Mouse (Mus musculus): ENCODE data around the gene Slc43a3. TPM values are rescaled to one million over a fixed set of nuclear protein-coding genes. Genes with fewer than 3 reads are reported as not detected.

Gene Slc43a3
- polyA plus RNA-seq, 1 experiment from 2014 or later, result 4.2 TPM

DNA sequence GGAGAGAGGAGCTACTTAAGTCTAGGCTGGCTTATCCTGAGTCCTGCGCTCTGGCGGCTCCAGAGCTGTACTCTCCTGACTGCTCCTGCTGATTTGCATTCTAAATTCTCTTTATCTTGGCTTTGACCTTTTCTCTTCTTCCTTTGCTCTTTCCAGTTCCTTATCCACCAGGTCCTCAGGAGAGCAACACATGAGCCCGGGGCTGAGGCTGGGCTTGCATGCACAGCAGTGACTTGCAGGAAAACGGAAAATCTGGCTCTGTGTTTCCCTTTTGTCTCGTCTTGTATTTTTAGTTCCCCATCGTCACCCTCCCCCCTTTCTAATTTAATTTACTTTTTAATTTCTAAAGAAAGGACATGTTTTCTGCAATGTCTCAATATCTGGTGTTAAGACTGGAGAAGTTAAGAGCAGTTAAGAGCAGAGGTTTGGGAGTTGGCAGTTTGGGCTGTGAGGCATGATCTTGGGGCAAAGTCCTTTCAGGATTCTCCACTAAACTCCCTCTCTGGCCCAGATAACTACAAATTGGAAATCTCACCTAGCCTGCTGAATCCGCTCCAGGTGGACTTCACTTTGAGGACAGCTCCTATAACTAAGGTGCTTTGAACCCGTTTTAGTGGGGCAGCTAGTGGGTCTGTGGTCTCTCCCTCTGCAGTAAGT, 2.3 kb upstream of the Slc43a3 start:
- DNase-seq, result peak; percentile 12
- 0 out of 2 replicates have a peak, but pooled peaks cover 4% of the 10 kb centered on the region for H3K4me1 ChIP-seq (ENCODE audit: control insufficient read depth, insufficient read depth, low read length)
- no peak for ATAC-seq (ENCODE audit: low FRiP score, low TSS enrichment)
- no peak overlapping the region for H3K9ac ChIP-seq (replicated peaks; ENCODE audit: low read length)
- no peaks in the 10 kb centered on the region for H3K9me3 ChIP-seq (ENCODE audit: control insufficient read depth, low read length)
- H3K36me3 ChIP-seq (ENCODE audit: control insufficient read depth, insufficient read depth, low read length), result no peaks in the 10 kb centered on the region
- no peaks in the 10 kb centered on the region for H3K27me3 ChIP-seq (ENCODE audit: control insufficient read depth, insufficient read depth, low read length)
- WGBS, result 66% methylated on average over 8 of the region's 8 CpGs
- no peak overlapping the region for H3K4me3 ChIP-seq (replicated peaks; ENCODE audit: low read depth, low read length)
- no peak overlapping the region for H3K4me2 ChIP-seq (ENCODE audit: low read length)
- H3K27ac ChIP-seq (replicated peaks; ENCODE audit: low read depth, low read length), result no peak overlapping the region; the same call in 1 of the 2 replicates

DNA sequence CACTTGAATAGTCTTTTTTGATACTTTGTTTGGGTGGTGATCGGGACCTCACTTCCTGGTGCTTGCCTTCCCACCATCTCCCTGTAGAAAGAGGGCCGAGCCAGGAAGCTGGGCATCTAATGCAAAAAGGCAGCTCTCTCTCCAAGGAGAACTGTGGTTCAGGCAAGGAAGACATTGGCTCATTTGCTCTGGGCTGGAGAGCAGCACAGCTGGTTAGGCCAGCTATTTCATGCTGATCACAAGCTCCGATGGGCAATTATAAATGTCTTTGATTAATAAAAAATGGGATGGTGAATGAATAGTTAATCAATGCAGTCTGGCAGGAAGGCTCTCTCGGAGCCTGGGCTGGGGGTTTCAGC, 1.8 kb upstream of the Slc43a3 start:
- Histone ChIP-seq H3K36me3 (ENCODE audit: control insufficient read depth, insufficient read depth, low read length) (no peaks in the 10 kb centered on the region), H3K4me2 (ENCODE audit: low read length) (no peak overlapping the region), H3K27ac (replicated peaks; ENCODE audit: low read depth, low read length) (no peak overlapping the region), H3K9ac (replicated peaks; ENCODE audit: low read length) (no peak overlapping the region), H3K4me3 (replicated peaks; ENCODE audit: low read depth, low read length) (no peak overlapping the region), H3K27me3 (ENCODE audit: control insufficient read depth, insufficient read depth, low read length) (no peaks in the 10 kb centered on the region), H3K9me3 (ENCODE audit: control insufficient read depth, low read length) (no peaks in the 10 kb centered on the region), H3K4me1 (ENCODE audit: control insufficient read depth, insufficient read depth, low read length) (0 out of 2 replicates have a peak, but pooled peaks cover 4% of the 10 kb centered on the region)
- DNase-seq (peak; percentile 44), ATAC-seq (ENCODE audit: low FRiP score, low TSS enrichment) (peak; percentile 51; the same call in 1 of the 2 replicates)
- 38% methylated on average over 4 of the region's 4 CpGs for WGBS

DNA sequence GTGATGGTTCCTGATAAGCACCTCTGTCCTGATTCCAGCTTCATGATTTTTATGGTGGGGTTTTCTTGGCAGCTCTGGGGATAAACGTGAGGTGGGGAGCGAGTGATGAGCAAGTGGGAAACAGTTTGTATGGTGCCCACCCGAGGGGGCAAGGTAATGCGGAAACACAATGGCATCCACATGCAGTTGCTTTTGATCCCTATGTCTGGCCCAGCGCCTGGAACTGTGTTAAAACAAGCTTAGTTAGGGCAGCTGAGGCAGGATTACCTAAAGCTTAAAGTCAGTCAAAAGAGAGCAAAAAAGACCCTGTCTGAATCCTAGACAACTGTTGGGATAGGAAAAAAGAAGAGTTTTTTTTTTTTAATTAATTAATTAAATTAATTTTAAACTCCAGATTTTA, 1.3 kb upstream of the Slc43a3 start:
- no peak overlapping the region for H3K27ac ChIP-seq (replicated peaks; ENCODE audit: low read depth, low read length)

DNA sequence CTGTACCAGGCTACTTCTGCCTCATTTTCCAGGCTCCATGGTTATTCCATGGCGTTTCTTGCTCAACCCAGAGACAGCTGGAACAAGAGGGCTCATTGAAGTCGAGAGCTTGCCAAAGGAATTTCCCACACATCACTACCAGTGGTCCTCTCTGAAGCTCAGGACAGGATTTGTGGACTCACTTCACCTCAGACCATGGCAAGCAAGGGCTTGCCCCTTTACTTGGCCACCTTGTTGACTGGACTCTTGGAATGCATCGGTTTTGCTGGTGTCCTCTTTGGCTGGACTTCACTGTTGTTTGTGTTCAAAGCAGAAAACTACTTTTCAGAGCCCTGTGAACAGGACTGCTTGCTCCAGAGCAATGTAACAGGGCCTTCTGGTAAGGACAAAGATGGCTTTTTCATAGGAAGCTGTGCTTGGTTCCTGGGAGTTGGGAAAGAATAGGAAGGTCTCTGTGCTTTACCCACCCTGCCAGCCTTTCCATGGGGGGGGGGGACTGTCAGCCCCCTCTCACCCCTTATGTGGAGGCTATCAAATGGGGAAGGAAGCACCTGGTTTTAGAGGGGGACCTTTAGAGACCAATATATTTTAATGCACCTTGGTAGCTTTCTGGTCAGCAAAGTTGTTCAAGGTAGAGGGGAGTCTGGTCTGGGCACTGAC, 1.2 kb downstream of the Slc43a3 start:
- no peaks in the 10 kb centered on the region for H3K9me3 ChIP-seq (ENCODE audit: control insufficient read depth, low read length)
- 0 out of 2 replicates have a peak, but pooled peaks cover 4% of the 10 kb centered on the region for H3K4me1 ChIP-seq (ENCODE audit: control insufficient read depth, insufficient read depth, low read length)
- H3K4me2 ChIP-seq (ENCODE audit: low read length), result no peak overlapping the region
- no peak for DNase-seq
- no peak overlapping the region for H3K9ac ChIP-seq (replicated peaks; ENCODE audit: low read length)
- H3K27ac ChIP-seq (replicated peaks; ENCODE audit: low read depth, low read length), result no peak overlapping the region
- H3K4me3 ChIP-seq (replicated peaks; ENCODE audit: low read depth, low read length), result no peak overlapping the region
- no peaks in the 10 kb centered on the region for H3K27me3 ChIP-seq (ENCODE audit: control insufficient read depth, insufficient read depth, low read length)
- no peaks in the 10 kb centered on the region for H3K36me3 ChIP-seq (ENCODE audit: control insufficient read depth, insufficient read depth, low read length)
- ATAC-seq (ENCODE audit: low FRiP score, low TSS enrichment), result no peak
- 89% methylated on average over 3 of the region's 3 CpGs for WGBS

More for the DNA sequence above, 1.3 kb upstream of the Slc43a3 start:
- 35% methylated on average over 5 of the region's 5 CpGs for WGBS
- peak; percentile 26; the same call in 1 of the 2 replicates for ATAC-seq (ENCODE audit: low FRiP score, low TSS enrichment)
- DNase-seq, result peak; percentile 51
- Histone ChIP-seq H3K9ac (replicated peaks; ENCODE audit: low read length) (no peak overlapping the region), H3K27me3 (ENCODE audit: control insufficient read depth, insufficient read depth, low read length) (no peaks in the 10 kb centered on the region), H3K4me2 (ENCODE audit: low read length) (no peak overlapping the region), H3K4me3 (replicated peaks; ENCODE audit: low read depth, low read length) (no peak overlapping the region), H3K36me3 (ENCODE audit: control insufficient read depth, insufficient read depth, low read length) (no peaks in the 10 kb centered on the region), H3K9me3 (ENCODE audit: control insufficient read depth, low read length) (no peaks in the 10 kb centered on the region), H3K4me1 (ENCODE audit: control insufficient read depth, insufficient read depth, low read length) (0 out of 2 replicates have a peak, but pooled peaks cover 4% of the 10 kb centered on the region)

DNA sequence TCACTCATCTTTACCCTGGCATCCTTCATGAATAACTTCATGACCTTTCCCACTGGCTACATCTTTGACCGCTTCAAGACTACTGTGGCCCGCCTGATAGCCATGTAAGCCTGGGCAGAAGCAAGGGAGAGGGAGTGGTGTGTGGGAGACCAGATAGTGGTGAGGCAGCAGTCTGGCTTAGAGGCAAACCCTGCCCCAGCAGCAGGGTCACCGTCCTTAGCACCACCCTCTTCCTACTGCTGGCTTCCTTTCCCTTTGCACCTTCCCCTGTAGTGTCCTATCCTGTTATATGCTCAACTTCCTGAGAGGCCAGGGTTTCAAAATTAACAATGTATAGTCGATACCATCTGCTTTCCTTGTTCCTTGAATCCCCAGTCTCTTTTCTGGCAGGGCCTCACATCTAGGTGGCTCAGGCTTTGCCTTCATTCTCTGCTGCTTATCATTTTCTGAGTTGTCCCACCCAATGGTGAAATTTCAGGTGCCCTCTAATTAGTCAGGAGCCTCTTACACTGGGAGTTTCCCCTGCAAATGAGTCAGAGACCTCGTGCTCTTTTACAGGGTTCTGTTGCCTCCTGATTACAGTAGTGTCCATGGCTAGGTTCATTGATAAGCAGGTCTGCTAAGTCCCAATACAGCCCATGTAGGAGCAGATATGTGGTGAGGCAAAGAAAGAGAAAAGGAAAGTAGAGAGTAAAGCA, 2.0 kb downstream of the Slc43a3 start:
- Histone ChIP-seq H3K27me3 (ENCODE audit: control insufficient read depth, insufficient read depth, low read length) (no peaks in the 10 kb centered on the region), H3K36me3 (ENCODE audit: control insufficient read depth, insufficient read depth, low read length) (no peaks in the 10 kb centered on the region)
- 89% methylated on average over 5 of the region's 5 CpGs for WGBS

DNA sequence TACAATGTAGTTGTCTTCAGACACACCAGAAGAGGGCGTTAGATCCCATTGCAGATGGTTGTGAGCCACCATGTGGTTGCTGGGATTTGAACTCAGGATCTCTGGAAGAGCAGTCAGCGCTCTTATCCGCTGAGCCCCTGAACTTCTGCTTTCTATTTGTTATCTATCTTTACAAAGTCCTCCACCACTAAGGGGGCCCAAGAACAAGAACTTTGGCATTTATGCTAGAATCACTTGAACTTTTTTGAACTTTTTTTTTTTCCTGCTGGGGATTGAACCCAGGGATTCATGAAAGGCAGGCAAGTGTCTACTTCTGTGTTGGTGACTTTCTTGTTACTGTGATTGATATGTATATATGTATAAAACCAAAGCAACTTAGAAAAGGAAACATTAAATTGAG, 2.9 kb downstream of the Slc43a3 start:
- Histone ChIP-seq H3K4me3 (replicated peaks; ENCODE audit: low read depth, low read length) (no peak overlapping the region), H3K27me3 (ENCODE audit: control insufficient read depth, insufficient read depth, low read length) (no peaks in the 10 kb centered on the region), H3K9ac (replicated peaks; ENCODE audit: low read length) (no peak overlapping the region), H3K4me1 (ENCODE audit: control insufficient read depth, insufficient read depth, low read length) (0 out of 2 replicates have a peak, but pooled peaks cover 4% of the 10 kb centered on the region), H3K36me3 (ENCODE audit: control insufficient read depth, insufficient read depth, low read length) (no peaks in the 10 kb centered on the region), H3K4me2 (ENCODE audit: low read length) (no peak overlapping the region), H3K27ac (replicated peaks; ENCODE audit: low read depth, low read length) (no peak overlapping the region), H3K9me3 (ENCODE audit: control insufficient read depth, low read length) (no peaks in the 10 kb centered on the region)
- DNase-seq, result no peak
- WGBS, result 94% methylated on average over 3 of the region's 3 CpGs
- ATAC-seq (ENCODE audit: low FRiP score, low TSS enrichment), result no peak

More for the DNA sequence above, 2.0 kb downstream of the Slc43a3 start:
- H3K4me1 ChIP-seq (ENCODE audit: control insufficient read depth, insufficient read depth, low read length), result 0 out of 2 replicates have a peak, but pooled peaks cover 4% of the 10 kb centered on the region
- H3K4me2 ChIP-seq (ENCODE audit: low read length), result no peak overlapping the region
- H3K4me3 ChIP-seq (replicated peaks; ENCODE audit: low read depth, low read length), result no peak overlapping the region
- H3K9me3 ChIP-seq (ENCODE audit: control insufficient read depth, low read length), result no peaks in the 10 kb centered on the region
- DNase-seq (no peak), ATAC-seq (ENCODE audit: low FRiP score, low TSS enrichment) (no peak)
- H3K27ac ChIP-seq (replicated peaks; ENCODE audit: low read depth, low read length), result no peak overlapping the region
- no peak overlapping the region for H3K9ac ChIP-seq (replicated peaks; ENCODE audit: low read length)

DNA sequence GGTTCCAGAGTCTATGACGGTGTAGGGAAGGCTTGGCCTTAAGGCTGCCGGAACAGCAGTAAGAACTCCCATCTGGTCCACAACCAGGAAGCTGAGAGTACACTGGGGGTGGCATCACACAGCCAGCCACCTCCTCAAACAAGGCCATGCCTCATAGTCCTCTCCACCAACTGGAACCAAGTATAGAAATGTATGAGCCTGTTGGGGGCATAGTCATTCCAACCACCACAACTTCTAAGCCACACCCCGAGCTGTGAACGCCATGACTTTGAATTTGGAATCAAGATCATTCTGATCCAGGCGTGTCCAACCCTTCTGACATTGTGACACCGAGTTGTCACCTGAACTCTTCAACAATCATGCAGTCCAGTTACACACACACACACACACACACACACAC, 3.3 kb downstream of the Slc43a3 start:
- Histone ChIP-seq H3K9ac (replicated peaks; ENCODE audit: low read length) (no peak overlapping the region), H3K27me3 (ENCODE audit: control insufficient read depth, insufficient read depth, low read length) (no peaks in the 10 kb centered on the region), H3K9me3 (ENCODE audit: control insufficient read depth, low read length) (no peaks in the 10 kb centered on the region), H3K4me2 (ENCODE audit: low read length) (no peak overlapping the region), H3K36me3 (ENCODE audit: control insufficient read depth, insufficient read depth, low read length) (no peaks in the 10 kb centered on the region), H3K4me1 (ENCODE audit: control insufficient read depth, insufficient read depth, low read length) (0 out of 2 replicates have a peak, but pooled peaks cover 4% of the 10 kb centered on the region), H3K4me3 (replicated peaks; ENCODE audit: low read depth, low read length) (no peak overlapping the region), H3K27ac (replicated peaks; ENCODE audit: low read depth, low read length) (no peak overlapping the region)
- WGBS, result 95% methylated on average over 6 of the region's 6 CpGs
- no peak for ATAC-seq (ENCODE audit: low FRiP score, low TSS enrichment)
- DNase-seq, result no peak

DNA sequence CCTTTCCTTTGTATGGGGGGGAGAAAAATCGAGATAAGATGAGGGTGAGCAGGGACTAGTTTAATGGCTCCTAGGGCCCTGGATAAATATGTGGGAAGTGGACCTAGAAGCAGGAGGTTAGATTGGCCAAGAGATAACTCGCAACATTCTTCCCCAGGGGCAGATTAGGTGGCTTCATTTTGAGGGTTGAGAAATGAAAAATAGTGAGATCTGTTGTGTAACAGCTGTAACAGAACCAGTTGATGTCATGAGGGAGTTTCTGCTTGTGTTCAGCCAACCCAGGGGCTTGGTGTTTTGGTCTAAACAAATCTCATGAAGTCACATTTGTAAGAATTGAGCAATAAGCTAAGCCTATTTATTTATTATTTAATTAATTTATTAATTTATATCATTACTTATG, 5.0 kb downstream of the Slc43a3 start:
- 0 out of 2 replicates have a peak, but pooled peaks cover 4% of the 10 kb centered on the region for H3K4me1 ChIP-seq (ENCODE audit: control insufficient read depth, insufficient read depth, low read length)
- no peak overlapping the region for H3K9ac ChIP-seq (replicated peaks; ENCODE audit: low read length)
- WGBS, result 77% methylated on average over 2 of the region's 2 CpGs
- H3K9me3 ChIP-seq (ENCODE audit: control insufficient read depth, low read length), result no peaks in the 10 kb centered on the region
- no peak overlapping the region for H3K4me3 ChIP-seq (replicated peaks; ENCODE audit: low read depth, low read length)
- no peak overlapping the region for H3K27ac ChIP-seq (replicated peaks; ENCODE audit: low read depth, low read length)
- ATAC-seq (ENCODE audit: low FRiP score, low TSS enrichment) (no peak), DNase-seq (no peak)
- H3K36me3 ChIP-seq (ENCODE audit: control insufficient read depth, insufficient read depth, low read length), result no peaks in the 10 kb centered on the region
- no peaks in the 10 kb centered on the region for H3K27me3 ChIP-seq (ENCODE audit: control insufficient read depth, insufficient read depth, low read length)
- H3K4me2 ChIP-seq (ENCODE audit: low read length), result no peak overlapping the region
